ENCODE assay signal across 26 mouse cellular contexts in the genomic region with DNA sequence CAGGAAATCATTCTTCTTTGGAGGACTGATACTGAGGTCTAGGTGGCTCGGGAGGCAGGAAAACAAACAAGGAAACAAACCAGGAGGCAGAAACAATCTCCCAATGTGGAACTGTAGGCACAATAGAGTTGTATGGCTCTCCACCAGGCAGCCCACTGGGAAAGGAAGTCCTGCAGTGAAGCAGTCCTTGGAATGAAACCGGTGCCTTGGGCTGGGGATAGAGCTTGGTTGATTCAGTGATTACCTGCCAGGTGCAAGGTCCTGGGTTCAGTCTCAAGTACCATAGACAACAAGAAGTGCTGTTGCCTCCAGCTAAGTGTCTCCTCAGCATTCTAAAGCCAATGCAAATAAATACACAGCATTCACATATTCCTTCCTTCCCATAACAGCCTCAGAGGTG.
"Had no signal": no experiment of that assay in that cellular context is flagged by ENCODE, and none has a peak within 500 bp of the region (broad histone marks: within the 10 kb centered on the region; RNA-seq: fewer than 3 reads in every experiment).

No protein-coding gene starts in this region.

- H3K4me1 ChIP-seq: hindbrain, embryonic 10.5 days; hindbrain, embryonic 12.5 days; intestine, embryonic 15.5 days; limb, embryonic 12.5 days; liver, embryonic 13.5 days; liver, embryonic 15.5 days had no signal

- H3K4me3 ChIP-seq: gastrocnemius, adult 2 months; heart, embryonic 13.5 days; heart, embryonic 15.5 days; hindbrain, embryonic 10.5 days; hindbrain, embryonic 12.5 days; intestine, embryonic 15.5 days; layer of hippocampus, adult 2 months; limb, embryonic 10.5 days; limb, embryonic 12.5 days; liver, embryonic 13.5 days; liver, embryonic 15.5 days had no signal

- H3K9ac ChIP-seq: heart, embryonic 13.5 days; heart, embryonic 15.5 days; hindbrain, embryonic 12.5 days; hindbrain, embryonic 14.5 days; intestine, embryonic 15.5 days; limb, embryonic 12.5 days; liver, embryonic 13.5 days; liver, embryonic 15.5 days had no signal

- H3K4me2 ChIP-seq: heart, embryonic 11.5 days; heart, embryonic 13.5 days; heart, embryonic 15.5 days; hindbrain, embryonic 12.5 days; hindbrain, embryonic 14.5 days; intestine, embryonic 15.5 days; limb, embryonic 12.5 days; liver, embryonic 11.5 days; liver, embryonic 13.5 days; liver, embryonic 15.5 days had no signal

- H3K36me3 ChIP-seq: heart, embryonic 13.5 days; heart, embryonic 15.5 days; hindbrain, embryonic 10.5 days; hindbrain, embryonic 12.5 days; intestine, embryonic 15.5 days; limb, embryonic 10.5 days; limb, embryonic 12.5 days; liver, embryonic 13.5 days; liver, embryonic 15.5 days had no signal

- ATAC-seq: hindbrain, embryonic 16.5 days; inflammation-experienced regulatory T-cells, adult 6 months; intestine, embryonic 15.5 days; intestine, postnatal 0 days had no signal

- H3K27ac ChIP-seq: gastrocnemius, adult 2 months; heart, embryonic 13.5 days; heart, embryonic 15.5 days; hindbrain, embryonic 10.5 days; hindbrain, embryonic 12.5 days; hindbrain, embryonic 14.5 days; intestine, embryonic 15.5 days; layer of hippocampus, adult 2 months; limb, embryonic 10.5 days; limb, embryonic 12.5 days; liver, embryonic 13.5 days; liver, embryonic 15.5 days had no signal

- DNase-seq: gastrocnemius, adult 2 months; gastrocnemius, postnatal 10 days; gastrocnemius, postnatal 25 days; heart, postnatal 4 days; kidney, adult 18-20 months; kidney, adult 8-10 months; kidney, postnatal 10 days; kidney, postnatal 25 days; kidney, postnatal 4 days; liver; liver, embryonic 13.5 days had no signal

- H3K27me3 ChIP-seq: heart, embryonic 13.5 days; heart, embryonic 15.5 days; hindbrain, embryonic 12.5 days; intestine, embryonic 15.5 days; limb, embryonic 12.5 days; liver, embryonic 13.5 days; liver, embryonic 15.5 days had no signal

- H3K9me3 ChIP-seq: heart, embryonic 13.5 days; heart, embryonic 15.5 days; hindbrain, embryonic 10.5 days; hindbrain, embryonic 12.5 days; intestine, embryonic 15.5 days; limb, embryonic 10.5 days; limb, embryonic 12.5 days; liver, embryonic 13.5 days; liver, embryonic 15.5 days had no signal
